Mouse (Mus musculus): ENCODE data around the gene Pithd1.

The Pithd1 gene

GRCm38 (mm10) chr4:135986943-135987710 lies at the start of gene Pithd1:
TSS of gene Pithd1 (minus strand) at chr4:135987264.
- DNase-seq (ENCODE audit: low spot score), result peak; percentile 93

- DNase-seq (ENCODE audit: low spot score), result no peak
These were observed 48.0 kb upstream of the Pithd1 start for GRCm38 (mm10) chr4:136035078-136035477.

GRCm38 (mm10) chr4:136033231-136033630 lies 46.2 kb upstream of the Pithd1 start:
- DNase-seq (ENCODE audit: low spot score), result no peak

GRCm38 (mm10) chr4:136030968-136031909 lies 44.2 kb upstream of the Pithd1 start:
- peak; percentile 25 for DNase-seq (ENCODE audit: low spot score)

- no peak for DNase-seq (ENCODE audit: low spot score)
These were observed 41.6 kb upstream of the Pithd1 start for GRCm38 (mm10) chr4:136028689-136029088.

- no peak for DNase-seq (ENCODE audit: low spot score)
These were observed 41.1 kb upstream of the Pithd1 start for GRCm38 (mm10) chr4:136028132-136028564.

GRCm38 (mm10) chr4:136027416-136028131 lies 40.5 kb upstream of the Pithd1 start:
- no peak for DNase-seq (ENCODE audit: low spot score)

- DNase-seq (ENCODE audit: low spot score), result no peak
These were observed 38.3 kb upstream of the Pithd1 start for GRCm38 (mm10) chr4:136025350-136025749.

GRCm38 (mm10) chr4:136022924-136023323 lies 35.9 kb upstream of the Pithd1 start:
- DNase-seq (ENCODE audit: low spot score), result no peak

- peak; percentile 100 for DNase-seq (ENCODE audit: low spot score)
These were observed 34.5 kb upstream of the Pithd1 start, which contains the start of gene Eloa for GRCm38 (mm10) chr4:136021549-136022047. TSS of gene Eloa (minus strand) at chr4:136021763.

GRCm38 (mm10) chr4:136020743-136021548 lies 33.9 kb upstream of the Pithd1 start:
- DNase-seq (ENCODE audit: low spot score), result peak; percentile 21

GRCm38 (mm10) chr4:136016059-136016602 lies 29.1 kb upstream of the Pithd1 start:
- no peak for DNase-seq (ENCODE audit: low spot score)

GRCm38 (mm10) chr4:136010586-136010985 lies 23.5 kb upstream of the Pithd1 start:
- no peak for DNase-seq (ENCODE audit: low spot score)

GRCm38 (mm10) chr4:136008782-136009447 lies 21.9 kb upstream of the Pithd1 start:
- no peak for DNase-seq (ENCODE audit: low spot score)

- no peak for DNase-seq (ENCODE audit: low spot score)
These were observed 19.8 kb upstream of the Pithd1 start for GRCm38 (mm10) chr4:136006821-136007220.

GRCm38 (mm10) chr4:136004921-136005320 lies 17.9 kb upstream of the Pithd1 start:
- no peak for DNase-seq (ENCODE audit: low spot score)

- no peak for DNase-seq (ENCODE audit: low spot score)
These were observed 17.1 kb upstream of the Pithd1 start for GRCm38 (mm10) chr4:136004107-136004675.

- no peak for DNase-seq (ENCODE audit: low spot score)
These were observed 8.1 kb upstream of the Pithd1 start for GRCm38 (mm10) chr4:135995118-135995517.

GRCm38 (mm10) chr4:135993941-135994340 lies 6.9 kb upstream of the Pithd1 start:
- no peak for DNase-seq (ENCODE audit: low spot score)

- DNase-seq (ENCODE audit: low spot score), result no peak
These were observed 650 bp upstream of the Pithd1 start for GRCm38 (mm10) chr4:135987714-135988113.
